Mouse (Mus musculus): ENCODE measurements around the gene Hist1h4i.

- no peak for TF ChIP-seq CTCF (IDR thresholded peaks at IDR 0.05; ENCODE audit: low read depth, low read length)
- no peak for TF ChIP-seq GATA1 (IDR thresholded peaks at IDR 0.05; ENCODE audit: borderline replicate concordance, low read length)
- TF ChIP-seq TAL1 (conservative IDR thresholded peaks at IDR 0.05; ENCODE audit: low read depth, low read length) = no peak
These were observed 44.3 kb downstream of the Hist1h4i start for GRCm38 (mm10) chr13:21996840-21997185.

All from G1E (cell line).